Mouse (Mus musculus) forelimb bud, embryonic 11.5 days (tissue): ENCODE results near the gene Mdga2.

Experiments
- DNase-seq: peaks from one replicate; pipeline ENCODE4 v3.0.0-alpha.2; 2012; ENCODE audit warnings: low read depth, low spot score

Mdga2 gene

GRCm38 (mm10) chr12:67222221-67223025, at the start of gene Mdga2:
Gene Mdga2 (minus strand): TSS chr12:67222549.
- DNase-seq: peak; percentile 30

- DNase-seq: peak; percentile 34
Observed at GRCm38 (mm10) chr12:67267409-67267808, 45.1 kb upstream of the Mdga2 start.

- DNase-seq: no peak
Observed at GRCm38 (mm10) chr12:67223530-67223929, 1.2 kb upstream of the Mdga2 start.

- peak; percentile 20 for DNase-seq
Observed at GRCm38 (mm10) chr12:67221329-67222220, 774 bp downstream of the Mdga2 start.

- peak; percentile 18 for DNase-seq
Observed at GRCm38 (mm10) chr12:67220641-67221231, 1.6 kb downstream of the Mdga2 start.

- DNase-seq: no peak
Observed at GRCm38 (mm10) chr12:67220041-67220440, 2.3 kb downstream of the Mdga2 start.

- DNase-seq: no peak
Observed at GRCm38 (mm10) chr12:67219564-67219963, 2.8 kb downstream of the Mdga2 start.

- no peak for DNase-seq
Observed at GRCm38 (mm10) chr12:67212801-67213200, 9.5 kb downstream of the Mdga2 start.

- DNase-seq: no peak
Observed at GRCm38 (mm10) chr12:67178155-67178554, 44.2 kb downstream of the Mdga2 start.

GRCm38 (mm10) chr12:67156569-67157237, 65.6 kb downstream of the Mdga2 start:
- no peak for DNase-seq

GRCm38 (mm10) chr12:67153077-67153476, 69.3 kb downstream of the Mdga2 start:
- no peak for DNase-seq

GRCm38 (mm10) chr12:67141605-67142004, 80.7 kb downstream of the Mdga2 start:
- no peak for DNase-seq

GRCm38 (mm10) chr12:67140131-67140530, 82.2 kb downstream of the Mdga2 start:
- no peak for DNase-seq

GRCm38 (mm10) chr12:67127457-67127856, 94.9 kb downstream of the Mdga2 start:
- DNase-seq: no peak

GRCm38 (mm10) chr12:67123874-67124273, 98.5 kb downstream of the Mdga2 start:
- peak; percentile 3 for DNase-seq

GRCm38 (mm10) chr12:67118652-67119515, 103.5 kb downstream of the Mdga2 start:
- DNase-seq: no peak

- no peak for DNase-seq
Observed at GRCm38 (mm10) chr12:67104171-67104570, 118.2 kb downstream of the Mdga2 start.

- no peak for DNase-seq
Observed at GRCm38 (mm10) chr12:67094414-67094813, 127.9 kb downstream of the Mdga2 start.

GRCm38 (mm10) chr12:67090420-67090965, 131.9 kb downstream of the Mdga2 start:
- DNase-seq: no peak
